Mouse (Mus musculus) inflammation-experienced regulatory T-cells (primary cell): Measurements from ENCODE around the gene Hsp90b1. TPM values are rescaled to one million over a fixed set of nuclear protein-coding genes. Genes with fewer than 3 reads are reported as not detected.

Source experiments
- polyA plus RNA-seq, 2 experiments: library from polyadenylated mRNA; unstranded; fragments of 100-300 nt; shearing (Covaris generic); gene quantifications; one replicate each; pipeline ENCODE4 v1.2.1; 2017

Hsp90b1 gene
- 100 to 1,000 TPM; 304 to 374 TPM for polyA plus RNA-seq

GRCm38 (mm10) chr10:86705318-86705921 lies at the start of gene Hsp90b1, which contains the start of gene Ttc41:
Gene Hsp90b1, minus strand, starts transcription at chr10:86705509.
Gene Ttc41, plus strand, starts transcription at chr10:86705811.

Other genes with a start within 250 kb of the Hsp90b1 start
- gene Syn3, start 206.6 kb downstream of the Hsp90b1 start, polyA plus RNA-seq = under 1 TPM; 0.27 to 0.84 TPM
- gene Ttc41, start 302 bp upstream of the Hsp90b1 start, polyA plus RNA-seq = 1 to 10 TPM in 1 of 2 experiments, under 1 TPM in 1; 0.86 to 2.0 TPM
- not detected for gene Gm49358, start 58.5 kb upstream of the Hsp90b1 start, polyA plus RNA-seq
- gene Nt5dc3, start 73.5 kb upstream of the Hsp90b1 start, polyA plus RNA-seq = 1 to 10 TPM; 1.0 to 1.4 TPM